Mouse (Mus musculus): ENCODE measurements at regions not wholly inside any gene's neighbourhood (a gene's known extent, or its start where the extent isn't known, plus 50 kb on each side); places are given as distances from the start of the nearest gene placed in this dataset.
A peak's percentile ranks its signal among the peaks of the same experiment; 100 is the strongest.

GRCm38 (mm10) chr13:44277952-44278351 lies 451.3 kb upstream of the Jarid2 start:
- WGBS: 86% methylated on average over 3 of the region's 3 CpGs
- Histone ChIP-seq H3K4me2 (ENCODE audit: low read length) (no peak overlapping the region), H3K27ac (ENCODE audit: low read depth, low read length) (no peak overlapping the region), H3K9ac (ENCODE audit: low read length) (no peak overlapping the region), H3K4me1 (ENCODE audit: control insufficient read depth, insufficient read depth, low read length) (peaks cover 4% of the 10 kb centered on the region), H3K27me3 (replicated peaks; ENCODE audit: control insufficient read depth, insufficient read depth, low read length) (no peaks in the 10 kb centered on the region), H3K4me3 (ENCODE audit: low read depth, low read length) (no peak overlapping the region), H3K9me3 (replicated peaks; ENCODE audit: control insufficient read depth, low read length) (no peaks in the 10 kb centered on the region), H3K36me3 (ENCODE audit: control insufficient read depth, insufficient read depth, low read length) (no peaks in the 10 kb centered on the region)
- ATAC-seq (no peak), DNase-seq (ENCODE audit: low spot score) (no peak)

- Histone ChIP-seq H3K9me3 (replicated peaks; ENCODE audit: control insufficient read depth, low read length) (no peaks in the 10 kb centered on the region), H3K36me3 (ENCODE audit: control insufficient read depth, insufficient read depth, low read length) (no peaks in the 10 kb centered on the region), H3K4me1 (ENCODE audit: control insufficient read depth, insufficient read depth, low read length) (peaks cover 4% of the 10 kb centered on the region), H3K9ac (ENCODE audit: low read length) (no peak overlapping the region), H3K4me3 (ENCODE audit: low read depth, low read length) (no peak overlapping the region), H3K4me2 (ENCODE audit: low read length) (no peak overlapping the region), H3K27me3 (replicated peaks; ENCODE audit: control insufficient read depth, insufficient read depth, low read length) (no peaks in the 10 kb centered on the region), H3K27ac (ENCODE audit: low read depth, low read length) (no peak overlapping the region)
- DNase-seq (ENCODE audit: low spot score) (no peak), ATAC-seq (no peak)
- 67% methylated on average over 4 of the region's 4 CpGs for WGBS
These were observed 450.2 kb upstream of the Jarid2 start for GRCm38 (mm10) chr13:44279036-44279435.

- Histone ChIP-seq H3K9ac (ENCODE audit: low read length) (no peak overlapping the region), H3K9me3 (replicated peaks; ENCODE audit: control insufficient read depth, low read length) (no peaks in the 10 kb centered on the region), H3K4me2 (ENCODE audit: low read length) (no peak overlapping the region), H3K4me3 (ENCODE audit: low read depth, low read length) (no peak overlapping the region), H3K27ac (ENCODE audit: low read depth, low read length) (no peak overlapping the region), H3K4me1 (ENCODE audit: control insufficient read depth, insufficient read depth, low read length) (peaks cover 4% of the 10 kb centered on the region), H3K36me3 (ENCODE audit: control insufficient read depth, insufficient read depth, low read length) (no peaks in the 10 kb centered on the region), H3K27me3 (replicated peaks; ENCODE audit: control insufficient read depth, insufficient read depth, low read length) (no peaks in the 10 kb centered on the region)
- 93% methylated on average over 8 of the region's 8 CpGs for WGBS
- DNase-seq (ENCODE audit: low spot score) (no peak), ATAC-seq (no peak)
These were observed 449.0 kb upstream of the Jarid2 start for GRCm38 (mm10) chr13:44280296-44280695.

- no peak overlapping the region for H3K27ac ChIP-seq (ENCODE audit: low read depth, low read length)
- no peak overlapping the region for H3K4me3 ChIP-seq (ENCODE audit: low read depth, low read length)
- H3K9me3 ChIP-seq (replicated peaks; ENCODE audit: control insufficient read depth, low read length): no peaks in the 10 kb centered on the region
- no peaks in the 10 kb centered on the region for H3K27me3 ChIP-seq (replicated peaks; ENCODE audit: control insufficient read depth, insufficient read depth, low read length)
- H3K9ac ChIP-seq (ENCODE audit: low read length): no peak overlapping the region
- DNase-seq (ENCODE audit: low spot score) (peak; percentile 16), ATAC-seq (no peak)
- H3K36me3 ChIP-seq (ENCODE audit: control insufficient read depth, insufficient read depth, low read length): no peaks in the 10 kb centered on the region
- H3K4me1 ChIP-seq (ENCODE audit: control insufficient read depth, insufficient read depth, low read length): peaks cover 4% of the 10 kb centered on the region
- no peak overlapping the region for H3K4me2 ChIP-seq (ENCODE audit: low read length)
- WGBS: 62% methylated on average over 6 of the region's 6 CpGs
These were observed 447.5 kb upstream of the Jarid2 start for GRCm38 (mm10) chr13:44281796-44282195.

- H3K27ac ChIP-seq (ENCODE audit: low read depth, low read length): no peak overlapping the region
- DNase-seq (ENCODE audit: low spot score) (peak; percentile 46), ATAC-seq (no peak; the same call in 1 of the 2 replicates)
These were observed 447.0 kb upstream of the Jarid2 start for GRCm38 (mm10) chr13:44282306-44282705.

GRCm38 (mm10) chr13:44282731-44283571 lies 446.3 kb upstream of the Jarid2 start:
- Histone ChIP-seq H3K9me3 (replicated peaks; ENCODE audit: control insufficient read depth, low read length) (no peaks in the 10 kb centered on the region), H3K4me3 (ENCODE audit: low read depth, low read length) (no peak overlapping the region), H3K27ac (ENCODE audit: low read depth, low read length) (no peak overlapping the region), H3K4me1 (ENCODE audit: control insufficient read depth, insufficient read depth, low read length) (peaks cover 4% of the 10 kb centered on the region), H3K4me2 (ENCODE audit: low read length) (no peak overlapping the region), H3K27me3 (replicated peaks; ENCODE audit: control insufficient read depth, insufficient read depth, low read length) (no peaks in the 10 kb centered on the region), H3K36me3 (ENCODE audit: control insufficient read depth, insufficient read depth, low read length) (no peaks in the 10 kb centered on the region), H3K9ac (ENCODE audit: low read length) (no peak overlapping the region; the same call in 1 of the 2 replicates)
- peak; percentile 71 for DNase-seq (ENCODE audit: low spot score)
- 63% methylated on average over 16 of the region's 16 CpGs for WGBS
- no peak; the same call in 1 of the 2 replicates for ATAC-seq

More at GRCm38 (mm10) chr13:44282306-44282705, 447.0 kb upstream of the Jarid2 start:
- no peak overlapping the region for H3K4me3 ChIP-seq (ENCODE audit: low read depth, low read length)
- no peaks in the 10 kb centered on the region for H3K27me3 ChIP-seq (replicated peaks; ENCODE audit: control insufficient read depth, insufficient read depth, low read length)
- H3K9me3 ChIP-seq (replicated peaks; ENCODE audit: control insufficient read depth, low read length): no peaks in the 10 kb centered on the region
- H3K36me3 ChIP-seq (ENCODE audit: control insufficient read depth, insufficient read depth, low read length): no peaks in the 10 kb centered on the region
- no peak overlapping the region for H3K9ac ChIP-seq (ENCODE audit: low read length)
- H3K4me2 ChIP-seq (ENCODE audit: low read length): no peak overlapping the region
- peaks cover 4% of the 10 kb centered on the region for H3K4me1 ChIP-seq (ENCODE audit: control insufficient read depth, insufficient read depth, low read length)
- WGBS: 62% methylated on average over 9 of the region's 9 CpGs

- Histone ChIP-seq H3K27ac (ENCODE audit: low read depth, low read length) (no peak overlapping the region), H3K4me2 (ENCODE audit: low read length) (no peak overlapping the region), H3K36me3 (ENCODE audit: control insufficient read depth, insufficient read depth, low read length) (no peaks in the 10 kb centered on the region), H3K27me3 (replicated peaks; ENCODE audit: control insufficient read depth, insufficient read depth, low read length) (no peaks in the 10 kb centered on the region), H3K4me1 (ENCODE audit: control insufficient read depth, insufficient read depth, low read length) (peaks cover 4% of the 10 kb centered on the region), H3K9me3 (replicated peaks; ENCODE audit: control insufficient read depth, low read length) (no peaks in the 10 kb centered on the region), H3K4me3 (ENCODE audit: low read depth, low read length) (no peak overlapping the region), H3K9ac (ENCODE audit: low read length) (no peak overlapping the region)
- ATAC-seq: no peak
- no peak for DNase-seq (ENCODE audit: low spot score)
- WGBS: 97% methylated on average over 1 of the region's 1 CpGs
These were observed 443.4 kb upstream of the Jarid2 start for GRCm38 (mm10) chr13:44285881-44286280.

GRCm38 (mm10) chr13:44290199-44290598 lies 439.1 kb upstream of the Jarid2 start:
- Histone ChIP-seq H3K4me3 (ENCODE audit: low read depth, low read length) (no peak overlapping the region), H3K27me3 (replicated peaks; ENCODE audit: control insufficient read depth, insufficient read depth, low read length) (no peaks in the 10 kb centered on the region), H3K4me1 (ENCODE audit: control insufficient read depth, insufficient read depth, low read length) (no peaks in the 10 kb centered on the region), H3K9me3 (replicated peaks; ENCODE audit: control insufficient read depth, low read length) (no peaks in the 10 kb centered on the region), H3K4me2 (ENCODE audit: low read length) (no peak overlapping the region), H3K27ac (ENCODE audit: low read depth, low read length) (no peak overlapping the region), H3K9ac (ENCODE audit: low read length) (no peak overlapping the region), H3K36me3 (ENCODE audit: control insufficient read depth, insufficient read depth, low read length) (no peaks in the 10 kb centered on the region)
- DNase-seq (ENCODE audit: low spot score) (no peak), ATAC-seq (no peak)
- WGBS: 99% methylated on average over 2 of the region's 2 CpGs

GRCm38 (mm10) chr13:44292476-44293056 lies 436.7 kb upstream of the Jarid2 start:
- no peaks in the 10 kb centered on the region for H3K9me3 ChIP-seq (replicated peaks; ENCODE audit: control insufficient read depth, low read length)
- H3K36me3 ChIP-seq (ENCODE audit: control insufficient read depth, insufficient read depth, low read length): no peaks in the 10 kb centered on the region
- no peak overlapping the region for H3K4me3 ChIP-seq (ENCODE audit: low read depth, low read length)
- H3K27ac ChIP-seq (ENCODE audit: low read depth, low read length): no peak overlapping the region
- DNase-seq (ENCODE audit: low spot score) (no peak), ATAC-seq (no peak)
- no peak overlapping the region for H3K9ac ChIP-seq (ENCODE audit: low read length)
- no peaks in the 10 kb centered on the region for H3K27me3 ChIP-seq (replicated peaks; ENCODE audit: control insufficient read depth, insufficient read depth, low read length)
- 86% methylated on average over 6 of the region's 6 CpGs for WGBS
- no peak overlapping the region for H3K4me2 ChIP-seq (ENCODE audit: low read length)
- H3K4me1 ChIP-seq (ENCODE audit: control insufficient read depth, insufficient read depth, low read length): no peaks in the 10 kb centered on the region
